Mouse (Mus musculus) cerebellum, postnatal 36 days (tissue): ENCODE data around the gene Xpot.

Experiments
- DNase-seq, 2 experiments: peaks; one replicate each; pipeline ENCODE4 v3.0.0; 2021 to 2022; ENCODE audit warnings: mixed read lengths in 2 of 2

The Xpot gene

GRCm38 (mm10) chr10:121571511-121572147 is 54.5 kb downstream of the Xpot start:
- no peak for DNase-seq

GRCm38 (mm10) chr10:121571031-121571430 is 55.1 kb downstream of the Xpot start:
- DNase-seq, result no peak

- DNase-seq, result no peak
Observed at GRCm38 (mm10) chr10:121569796-121570195, 56.3 kb downstream of the Xpot start.

GRCm38 (mm10) chr10:121569001-121569589 is 57.0 kb downstream of the Xpot start:
- no peak for DNase-seq

- DNase-seq, result no peak
Observed at GRCm38 (mm10) chr10:121568534-121568933, 57.6 kb downstream of the Xpot start.

GRCm38 (mm10) chr10:121568026-121568425 is 58.1 kb downstream of the Xpot start:
- no peak for DNase-seq

GRCm38 (mm10) chr10:121564447-121564846 is 61.7 kb downstream of the Xpot start:
- no peak for DNase-seq

- no peak for DNase-seq
Observed at GRCm38 (mm10) chr10:121558231-121558630, 67.9 kb downstream of the Xpot start.

- no peak for DNase-seq
Observed at GRCm38 (mm10) chr10:121556263-121556662, 69.9 kb downstream of the Xpot start.

GRCm38 (mm10) chr10:121550334-121550733 is 75.8 kb downstream of the Xpot start:
- DNase-seq, result no peak

GRCm38 (mm10) chr10:121549670-121550069 is 76.5 kb downstream of the Xpot start:
- DNase-seq, result no peak

GRCm38 (mm10) chr10:121547162-121547561 is 79.0 kb downstream of the Xpot start:
- DNase-seq, result no peak

- no peak for DNase-seq
Observed at GRCm38 (mm10) chr10:121543577-121543976, 82.6 kb downstream of the Xpot start.

GRCm38 (mm10) chr10:121542156-121542555 is 84.0 kb downstream of the Xpot start:
- DNase-seq, result no peak
